Mouse (Mus musculus) layer of hippocampus, postnatal 36 days (tissue): ENCODE measurements around the gene Gm21293. TPM values are rescaled to one million over a fixed set of nuclear protein-coding genes. Genes with fewer than 3 reads are reported as not detected.
"Not testable (repeated sequence)": the region's sequence is repeated elsewhere in the genome, so short reads cannot be mapped to it uniquely, and the experiment has no call there.

Experiments
- DNase-seq, 2 experiments: peaks; one replicate each; pipeline ENCODE4 v3.0.0; 2022
- total RNA-seq, 2 experiments: library from RNA; stranded (reverse); gene quantifications; 2 replicates each; pipeline ENCODE4 v1.2.3; 2021

Gm21293 gene
- total RNA-seq, result not detected

DNA sequence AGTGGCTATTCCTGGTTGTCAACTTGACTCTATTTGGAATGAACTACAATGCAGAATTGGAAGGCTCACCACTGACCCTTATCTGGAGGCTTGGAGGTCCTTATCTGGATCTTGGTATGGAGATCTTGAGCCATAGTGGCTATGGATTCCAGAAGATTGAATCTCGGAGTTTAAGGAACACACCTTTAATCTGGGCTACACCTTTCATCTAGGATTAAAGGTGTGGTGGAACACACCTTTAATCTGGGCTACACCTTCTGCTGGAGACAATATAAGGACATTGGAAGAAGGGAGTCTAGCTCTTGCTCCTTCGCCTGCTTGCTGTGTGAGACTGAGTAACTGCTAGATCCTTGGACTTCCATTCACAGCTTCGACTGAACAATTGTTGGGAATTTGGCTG, at the start of gene Gm21293:
Gm21293 (plus strand) TSS at position 301 of the 400 bp plus-strand sequence.
- not testable (repeated sequence) for DNase-seq

DNA sequence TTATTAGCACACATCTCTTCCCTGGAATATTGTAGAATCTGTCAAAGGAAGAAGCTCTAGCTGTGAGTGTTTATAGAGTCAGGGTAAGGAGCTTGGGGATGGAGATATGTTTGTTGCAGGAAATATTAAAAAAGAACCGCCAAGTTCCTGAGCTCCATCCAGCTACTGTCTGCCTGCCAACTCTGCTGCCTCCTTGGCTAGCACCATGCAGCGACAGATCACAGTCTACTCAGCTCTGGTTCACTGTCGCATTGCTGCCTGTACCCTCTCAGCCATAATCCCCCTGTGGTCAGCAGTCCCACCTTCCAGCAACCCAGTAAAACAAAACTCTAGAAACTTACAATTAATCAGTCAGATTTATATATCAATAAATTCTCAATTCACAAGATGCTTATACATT, 32.7 kb upstream of the Gm21293 start:
- no peak for DNase-seq

GRCm38 (mm10) chr10:104118312-104118711, 24.5 kb upstream of the Gm21293 start:
- DNase-seq, result no peak

DNA sequence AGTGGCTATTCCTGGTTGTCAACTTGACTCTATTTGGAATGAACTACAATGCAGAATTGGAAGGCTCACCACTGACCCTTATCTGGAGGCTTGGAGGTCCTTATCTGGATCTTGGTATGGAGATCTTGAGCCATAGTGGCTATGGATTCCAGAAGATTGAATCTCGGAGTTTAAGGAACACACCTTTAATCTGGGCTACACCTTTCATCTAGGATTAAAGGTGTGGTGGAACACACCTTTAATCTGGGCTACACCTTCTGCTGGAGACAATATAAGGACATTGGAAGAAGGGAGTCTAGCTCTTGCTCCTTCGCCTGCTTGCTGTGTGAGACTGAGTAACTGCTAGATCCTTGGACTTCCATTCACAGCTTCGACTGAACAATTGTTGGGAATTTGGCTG, 8.4 kb downstream of the Gm21293 start, which contains the start of gene Gm6763:
Gm6763 (plus strand) TSS at position 301 of the 400 bp plus-strand sequence.
- DNase-seq, result not testable (repeated sequence)

DNA sequence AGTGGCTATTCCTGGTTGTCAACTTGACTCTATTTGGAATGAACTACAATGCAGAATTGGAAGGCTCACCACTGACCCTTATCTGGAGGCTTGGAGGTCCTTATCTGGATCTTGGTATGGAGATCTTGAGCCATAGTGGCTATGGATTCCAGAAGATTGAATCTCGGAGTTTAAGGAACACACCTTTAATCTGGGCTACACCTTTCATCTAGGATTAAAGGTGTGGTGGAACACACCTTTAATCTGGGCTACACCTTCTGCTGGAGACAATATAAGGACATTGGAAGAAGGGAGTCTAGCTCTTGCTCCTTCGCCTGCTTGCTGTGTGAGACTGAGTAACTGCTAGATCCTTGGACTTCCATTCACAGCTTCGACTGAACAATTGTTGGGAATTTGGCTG, 16.9 kb downstream of the Gm21293 start, which contains the start of gene Gm8764:
Gm8764 (plus strand) TSS at position 301 of the 400 bp plus-strand sequence.
- DNase-seq, result not testable (repeated sequence)

DNA sequence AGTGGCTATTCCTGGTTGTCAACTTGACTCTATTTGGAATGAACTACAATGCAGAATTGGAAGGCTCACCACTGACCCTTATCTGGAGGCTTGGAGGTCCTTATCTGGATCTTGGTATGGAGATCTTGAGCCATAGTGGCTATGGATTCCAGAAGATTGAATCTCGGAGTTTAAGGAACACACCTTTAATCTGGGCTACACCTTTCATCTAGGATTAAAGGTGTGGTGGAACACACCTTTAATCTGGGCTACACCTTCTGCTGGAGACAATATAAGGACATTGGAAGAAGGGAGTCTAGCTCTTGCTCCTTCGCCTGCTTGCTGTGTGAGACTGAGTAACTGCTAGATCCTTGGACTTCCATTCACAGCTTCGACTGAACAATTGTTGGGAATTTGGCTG, 25.4 kb downstream of the Gm21293 start, which contains the start of gene Gm21304:
Gm21304 (plus strand) TSS at position 301 of the 400 bp plus-strand sequence.
- not testable (repeated sequence) for DNase-seq

- DNase-seq, result not testable (repeated sequence)
Measured at GRCm38 (mm10) chr10:104176724-104177123, 33.9 kb downstream of the Gm21293 start, which contains the start of gene Gm21312. Gene Gm21312, plus strand, starts transcription at chr10:104177024.

- DNase-seq, result not testable (repeated sequence)
Measured at GRCm38 (mm10) chr10:104185233-104185632, 42.4 kb downstream of the Gm21293 start, which contains the start of gene Gm20765. Gene Gm20765, plus strand, starts transcription at chr10:104185533.

- DNase-seq, result not testable (repeated sequence)
Measured at GRCm38 (mm10) chr10:104193742-104194141, 51.0 kb downstream of the Gm21293 start, which contains the start of gene Gm4340. Gene Gm4340, plus strand, starts transcription at chr10:104194042.

Other genes with a start within 250 kb of the Gm21293 start
- gene Gm6763, start 8.5 kb downstream of the Gm21293 start, total RNA-seq, result not detected
- not detected for gene Gm8764, start 17.0 kb downstream of the Gm21293 start, total RNA-seq
- not detected for gene Gm21304, start 25.5 kb downstream of the Gm21293 start, total RNA-seq
- not detected for gene Gm21312, start 34.0 kb downstream of the Gm21293 start, total RNA-seq
- not detected for gene Gm20765, start 42.5 kb downstream of the Gm21293 start, total RNA-seq
- not detected for gene Gm4340, start 51.1 kb downstream of the Gm21293 start, total RNA-seq